Mouse (Mus musculus) left cerebral cortex, adult 2 months (tissue): Measurements from ENCODE around the gene Gm9964. TPM values are rescaled to one million over a fixed set of nuclear protein-coding genes. Genes with fewer than 3 reads are reported as not detected.
A peak's percentile ranks its signal among the peaks of the same experiment; 100 is the strongest.
"Not testable (repeated sequence)": the region's sequence is repeated elsewhere in the genome, so short reads cannot be mapped to it uniquely, and the experiment has no call there.

ENCODE experiments used
- DNase-seq, 2 experiments: peaks; one replicate each; pipeline ENCODE4 v3.0.0; 2021 to 2022; ENCODE audit warnings: low spot score in 2 of 2, mixed read lengths in 1 of 2; ENCODE audit errors: extremely low spot score in 1 of 2
- H3K27ac ChIP-seq: fragments of 200-600 bp; 2 replicates; pipeline ENCODE4 v1.8.1; 2022
- H3K4me3 ChIP-seq: fragments of 200-600 bp; 2 replicates; pipeline ENCODE4 v1.8.1; 2022
- CTCF ChIP-seq: fragments of 200-600 bp; IDR thresholded peaks from 2 replicates; pipeline ENCODE4 v1.8.1; 2022; ENCODE audit warnings: antibody characterized with exemption, mild to moderate bottlenecking, moderate library complexity
- intact Hi-C: fragments of 180-260 bp; cut with DNase I; formaldehyde crosslinking; loops from one replicate; pipeline ENCODE4 v1.15.1; 2025
- total RNA-seq, 2 experiments: library from RNA; stranded (reverse); gene quantifications; 2 replicates each; pipeline ENCODE4 v1.2.3; 2021

Gm9964 gene
- total RNA-seq, 2 experiments from 2014 or later, result 0.68 TPM

DNA sequence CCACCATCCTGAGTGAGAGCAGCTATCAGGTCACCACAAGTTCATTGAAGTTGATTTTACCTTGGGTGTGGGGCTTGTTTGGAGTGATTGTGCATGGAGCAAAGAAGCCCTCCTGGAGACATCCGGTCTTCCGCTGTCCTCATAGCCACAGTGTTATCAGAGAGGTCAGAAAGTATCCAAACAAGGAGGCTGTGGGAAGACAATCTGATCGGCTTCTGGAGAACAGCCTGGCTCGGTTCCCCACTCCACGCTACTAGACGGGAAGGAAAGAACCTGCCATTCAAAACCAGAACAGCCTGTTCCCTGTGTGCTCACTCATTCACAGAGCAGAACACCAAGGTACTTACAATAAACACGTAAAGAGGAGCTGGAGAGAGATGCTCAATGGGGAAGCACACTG, 23.1 kb upstream of the Gm9964 start:
- Histone ChIP-seq H3K27ac (no peak overlapping the region), H3K4me3 (no peak overlapping the region)
- TF ChIP-seq CTCF, result no peak
- intact Hi-C loops, result no loop called here
- DNase-seq, result no peak

DNA sequence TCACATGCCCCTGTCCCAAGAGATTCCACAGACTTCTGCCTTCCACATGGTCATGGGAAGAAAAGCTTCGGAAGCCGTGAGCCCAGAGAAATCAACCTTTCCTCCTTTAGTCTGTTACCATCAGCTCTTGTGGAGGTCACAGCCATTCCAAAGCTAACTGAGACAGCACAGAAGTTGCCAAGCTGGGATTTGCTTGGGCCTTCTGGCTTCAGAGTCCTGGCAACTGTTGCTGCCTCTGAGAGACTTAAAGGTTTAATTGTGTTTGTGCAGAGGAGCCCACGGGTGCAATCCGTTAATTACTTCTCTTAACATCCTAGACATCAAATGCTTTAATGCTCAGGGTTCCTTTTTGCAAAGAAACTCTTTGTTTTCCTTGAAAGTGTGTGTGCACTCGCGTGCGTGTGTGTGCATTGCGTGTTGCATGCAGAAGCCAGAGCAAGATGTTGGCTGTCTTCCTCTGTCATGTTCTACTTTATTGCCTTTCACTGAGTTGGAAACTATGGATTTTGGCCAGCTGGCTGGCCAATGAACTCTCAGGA, 20.2 kb upstream of the Gm9964 start:
- intact Hi-C loops, result no loop called here
- TF ChIP-seq CTCF, result no peak
- no peak for DNase-seq
- H3K4me3 ChIP-seq, result no peak overlapping the region
- no peak overlapping the region for H3K27ac ChIP-seq

DNA sequence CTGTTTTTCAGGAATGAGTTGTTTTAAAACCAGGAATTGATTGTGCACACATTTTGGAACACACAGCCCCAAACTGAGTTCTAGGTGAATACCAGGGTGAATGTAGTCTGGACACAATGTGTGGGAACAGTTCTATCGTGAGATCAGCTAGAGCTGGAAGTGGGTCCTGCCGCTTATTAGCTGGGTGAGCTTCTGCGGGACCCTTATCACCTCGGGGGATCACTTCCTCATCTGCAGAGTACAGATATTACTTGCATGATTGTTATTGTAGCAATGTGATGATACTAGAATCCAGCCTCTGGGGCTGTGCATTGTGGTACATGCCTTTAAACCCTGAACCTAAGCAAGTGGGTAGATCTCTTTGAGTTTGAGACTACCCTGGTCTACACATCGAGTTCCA, 13.8 kb upstream of the Gm9964 start:
- Histone ChIP-seq H3K4me3 (no peak overlapping the region), H3K27ac (no peak overlapping the region)
- no peak for TF ChIP-seq CTCF
- no peak for DNase-seq
- intact Hi-C loops, result no loop called here

DNA sequence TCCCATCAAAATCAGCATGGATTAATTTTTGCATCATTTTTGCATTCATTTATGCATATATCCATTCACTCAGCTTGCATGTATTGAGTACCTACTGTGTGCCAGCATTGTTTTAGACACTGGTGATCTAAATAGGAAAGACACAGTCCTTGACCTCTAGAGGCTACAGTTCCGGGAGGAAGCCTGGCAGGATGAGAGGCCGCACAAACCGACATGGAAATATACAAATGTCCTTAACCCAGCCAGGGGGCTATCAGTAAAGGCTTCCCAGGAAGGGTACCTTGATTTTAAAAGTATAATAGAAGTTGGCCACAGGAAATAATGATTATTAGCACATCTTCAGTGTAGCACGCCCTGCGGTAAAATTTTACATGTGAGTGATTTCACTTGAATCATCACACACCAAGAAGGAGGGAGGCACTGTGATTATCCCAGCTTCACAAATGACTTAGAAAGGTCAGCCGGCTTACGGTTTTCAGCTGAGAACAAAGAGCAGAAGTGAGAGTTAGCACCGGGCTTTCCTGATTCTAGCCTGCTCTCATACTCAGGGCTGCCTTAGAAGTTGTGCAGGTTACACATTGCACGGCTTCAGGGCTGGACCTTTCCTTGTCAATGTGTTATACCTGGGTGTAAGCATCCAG, 11.0 kb upstream of the Gm9964 start:
- H3K27ac ChIP-seq, result no peak overlapping the region
- H3K4me3 ChIP-seq, result no peak overlapping the region
- DNase-seq, result no peak
- intact Hi-C loops, result no loop called here
- no peak for TF ChIP-seq CTCF

DNA sequence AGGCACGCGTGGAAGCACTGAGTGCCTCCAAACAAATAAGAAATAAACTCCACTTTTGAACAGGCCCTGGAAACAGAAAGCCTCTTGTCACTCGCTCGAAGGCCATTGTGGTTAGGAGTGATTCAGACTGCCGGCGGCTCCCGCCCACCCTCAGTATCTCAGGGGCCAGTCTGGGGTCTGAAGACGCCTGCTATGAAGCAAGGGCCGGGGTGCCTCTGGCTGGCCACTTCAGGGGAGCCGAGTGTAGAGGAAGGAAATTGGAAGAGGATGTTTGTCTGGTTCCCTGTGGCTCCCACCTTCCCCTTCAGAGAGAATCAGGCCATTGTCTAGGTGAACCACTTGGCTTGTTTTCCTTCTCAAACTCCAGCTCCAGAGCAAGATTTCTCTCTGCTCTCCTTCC, 10.3 kb upstream of the Gm9964 start:
- H3K27ac ChIP-seq, result peak overlapping the region; percentile 4; the same call in 1 of the 2 replicates
- H3K4me3 ChIP-seq, result no peak overlapping the region
- peak in 1 of 2 experiments; percentile 16 for DNase-seq
- intact Hi-C loops, result no loop called here
- no peak for TF ChIP-seq CTCF

DNA sequence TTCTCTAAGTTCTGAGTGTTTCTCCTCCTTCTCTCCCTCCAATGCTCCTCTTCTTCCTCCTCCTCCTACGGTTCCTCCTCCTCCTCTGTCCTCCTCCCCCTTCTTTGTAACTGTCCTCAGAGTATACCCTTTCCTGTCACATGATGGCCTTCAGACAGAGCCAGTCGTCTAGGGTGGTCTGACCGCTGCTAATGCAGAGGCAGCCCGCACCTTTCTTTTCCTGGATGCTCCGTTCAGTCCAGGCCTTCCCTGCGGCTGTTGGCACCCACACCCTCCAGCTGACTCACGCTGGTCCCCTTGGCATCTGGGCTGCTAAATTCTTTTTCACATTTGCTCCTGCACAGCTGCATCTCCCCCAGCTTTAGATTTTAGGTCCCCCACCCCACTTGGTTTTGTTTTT, 9.8 kb upstream of the Gm9964 start:
- intact Hi-C loops, result no loop called here
- H3K27ac ChIP-seq, result peak overlapping the region; percentile 4; the same call in 1 of the 2 replicates
- no peak for TF ChIP-seq CTCF
- no peak for DNase-seq
- H3K4me3 ChIP-seq, result no peak overlapping the region

DNA sequence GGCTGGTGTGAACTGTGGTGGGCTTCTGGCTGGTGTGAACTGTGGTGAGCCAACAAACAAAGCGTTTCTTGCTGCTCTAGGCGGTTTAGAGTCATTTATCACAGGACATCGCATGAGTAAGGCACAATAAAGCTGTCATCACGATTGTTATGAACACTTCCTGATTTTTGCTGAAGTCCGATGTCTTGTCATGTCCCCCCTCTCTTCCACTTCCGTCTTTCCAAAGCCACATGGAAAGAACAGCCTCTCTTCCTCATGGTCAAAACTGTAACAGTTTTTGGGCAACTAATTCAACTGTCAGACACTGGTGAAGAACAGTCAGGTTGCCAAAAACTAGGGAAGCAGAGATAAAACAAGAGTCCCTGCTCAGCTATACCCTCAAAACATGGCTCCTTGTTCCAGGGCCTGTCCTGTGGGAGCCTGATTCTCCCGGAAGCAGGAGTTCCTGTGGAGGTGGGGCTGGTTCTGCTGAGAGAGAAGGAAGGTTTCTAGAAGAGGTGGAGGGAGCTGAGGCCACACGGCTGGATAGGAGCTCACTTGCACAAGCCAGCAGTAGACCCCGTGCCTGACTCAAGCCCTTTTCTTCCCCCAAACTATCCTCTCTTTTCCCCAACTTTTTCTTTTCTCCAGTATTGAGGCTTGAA, 9.1 kb upstream of the Gm9964 start:
- Histone ChIP-seq H3K27ac (0 out of 2 replicates have a peak overlapping the region, but pooled peaks have one; percentile 4), H3K4me3 (no peak overlapping the region)
- TF ChIP-seq CTCF, result no peak
- DNase-seq, result no peak
- intact Hi-C loops, result no loop called here

DNA sequence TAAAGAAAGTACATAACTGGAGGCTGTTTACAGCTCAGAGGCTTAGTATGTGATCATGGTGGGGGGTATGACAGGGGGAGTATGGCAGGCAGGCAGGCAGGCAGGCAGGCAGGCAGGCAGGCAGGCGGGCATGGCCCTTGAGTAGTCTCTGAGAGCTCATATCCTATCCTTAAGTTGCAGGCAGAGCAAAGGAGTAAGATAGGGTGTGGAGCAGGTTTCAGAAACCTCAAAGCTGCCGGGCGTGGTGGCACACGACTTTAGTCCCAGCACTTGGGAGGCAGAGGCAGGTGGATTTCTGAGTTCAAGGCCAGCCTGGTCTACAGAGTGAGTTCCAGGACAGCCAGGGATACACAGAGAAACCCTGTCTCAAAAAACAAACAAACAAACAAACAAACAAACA, 7.5 kb upstream of the Gm9964 start:
- H3K4me3 ChIP-seq, H3K27ac ChIP-seq, DNase-seq, intact Hi-C loops: not testable (repeated sequence)

DNA sequence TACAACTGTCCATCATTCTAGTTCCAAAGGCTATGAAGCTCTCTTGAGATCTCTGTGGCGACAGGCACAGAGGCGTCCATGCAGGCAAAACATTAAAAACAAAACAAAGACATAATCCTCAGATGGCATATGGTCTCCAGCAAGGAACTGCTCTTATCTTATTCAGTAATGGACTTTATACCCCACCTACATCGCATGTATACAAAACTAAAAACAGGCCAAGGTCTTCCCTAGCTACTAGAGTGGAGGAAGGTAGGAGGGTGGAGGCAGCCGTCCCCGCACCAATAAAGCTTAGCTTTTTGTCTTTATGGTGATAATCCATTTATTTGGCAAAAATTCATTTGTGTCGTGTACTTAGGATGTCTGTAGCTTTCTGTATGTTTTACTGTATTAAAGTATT, 6.4 kb upstream of the Gm9964 start:
- intact Hi-C loops, result no loop called here
- Histone ChIP-seq H3K27ac (no peak overlapping the region), H3K4me3 (no peak overlapping the region)
- TF ChIP-seq CTCF, result no peak
- DNase-seq, result no peak

DNA sequence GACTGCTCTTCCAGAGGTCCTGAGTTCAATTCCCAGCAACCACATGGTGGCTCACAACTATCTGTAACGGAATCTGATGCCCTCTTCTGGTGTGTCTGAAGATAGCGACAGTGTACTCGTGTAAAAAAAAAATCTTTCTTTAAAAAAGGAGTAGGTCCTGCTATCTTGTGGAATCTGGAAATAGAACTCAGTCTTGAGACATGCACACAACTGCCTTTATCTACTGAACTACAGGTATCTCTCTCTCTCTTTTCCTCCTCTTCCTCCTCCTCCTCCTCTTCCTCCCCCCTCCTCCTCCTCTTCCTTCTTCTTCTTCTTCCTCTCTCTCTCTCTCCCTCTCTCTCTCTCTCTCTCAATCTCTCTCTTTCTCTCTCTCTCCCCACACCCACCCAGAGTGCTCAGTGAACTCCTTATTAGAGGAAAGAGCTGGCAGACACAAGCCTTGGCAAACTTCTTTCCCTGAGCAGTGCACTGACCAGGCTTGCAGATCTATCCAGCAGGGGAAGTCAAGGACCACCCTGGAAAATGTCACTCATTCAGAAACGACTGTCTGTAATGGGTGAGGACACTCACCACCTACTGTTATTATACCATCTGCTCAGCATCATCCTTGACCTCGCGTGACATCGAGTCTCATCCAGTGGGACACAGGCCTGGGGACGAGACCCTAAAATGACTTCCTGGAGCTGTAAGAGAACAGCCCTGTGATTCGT, 3.2 kb upstream of the Gm9964 start:
- H3K4me3 ChIP-seq, result no peak overlapping the region
- TF ChIP-seq CTCF, result no peak; the same call in 1 of the 2 replicates
- intact Hi-C loops, result loop anchor here (5.0 kb wide), 1 partner anchor 283 kb away; no protein-coding TSS in a partner anchor
- H3K27ac ChIP-seq, result no peak overlapping the region
- DNase-seq, result no peak

DNA sequence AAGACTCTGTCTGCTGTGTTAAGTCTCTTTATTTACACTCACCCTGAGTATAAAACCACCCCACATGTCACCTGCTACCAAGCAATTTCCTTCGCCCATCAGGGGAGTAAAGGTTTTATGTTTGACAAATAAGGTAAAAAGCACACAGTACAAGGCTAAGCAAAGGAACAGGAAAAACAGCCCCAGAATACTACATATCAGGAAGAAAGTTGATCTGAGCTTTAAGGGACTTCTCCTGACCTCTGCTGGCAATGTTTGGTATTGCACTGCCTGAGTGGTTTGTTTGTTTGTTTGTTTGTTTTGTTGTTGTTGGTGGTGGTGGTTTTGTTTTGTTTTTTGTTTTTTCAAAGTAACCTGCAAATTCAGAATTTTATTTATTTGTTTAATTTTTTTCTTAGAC, 539 bp downstream of the Gm9964 start:
- intact Hi-C loops, result loop anchor here (1.0 to 5.0 kb wide), 5 partner anchors 72 to 329 kb away; no protein-coding TSS in a partner anchor
- TF ChIP-seq CTCF, result peak; percentile 98

DNA sequence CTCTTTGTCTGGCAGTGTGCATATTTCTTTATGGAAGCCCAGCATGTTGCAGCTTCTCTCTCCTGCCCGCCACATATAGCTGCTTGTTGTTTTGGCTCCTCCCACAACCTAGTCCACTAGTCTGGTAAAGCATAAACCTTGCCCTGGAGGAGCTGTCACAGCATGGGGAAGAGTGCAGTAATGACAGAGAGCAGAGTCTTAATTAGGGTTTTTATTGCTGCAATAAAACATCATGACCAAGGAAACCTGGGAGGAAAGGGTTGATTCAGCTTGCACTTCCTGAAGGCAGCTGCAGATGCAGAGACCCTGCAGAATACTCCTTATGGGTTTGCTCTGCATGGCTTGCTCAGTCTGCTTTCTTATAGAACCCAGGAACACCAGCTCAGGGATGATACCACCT, 2.7 kb downstream of the Gm9964 start:
- TF ChIP-seq CTCF, result no peak

More for the DNA sequence above, 539 bp downstream of the Gm9964 start:
- Histone ChIP-seq H3K27ac (no peak overlapping the region), H3K4me3 (no peak overlapping the region)
- peak; percentile 18 to 37 for DNase-seq

More for the DNA sequence above, 2.7 kb downstream of the Gm9964 start:
- Histone ChIP-seq H3K27ac (no peak overlapping the region), H3K4me3 (no peak overlapping the region)
- intact Hi-C loops, result no loop called here
- no peak for DNase-seq
